Mouse (Mus musculus) splenic B cell, adult 2 months (primary cell): ENCODE measurements around the gene Gmds.

Source experiments
- DNase-seq: peaks from one replicate; pipeline ENCODE4 v3.0.0-alpha.2; 2011; ENCODE audit warnings: low read depth, low spot score
- H3K27me3 ChIP-seq: 2 replicates; pipeline ENCODE4 v1.6.1; 2012; ENCODE audit warnings: mild to moderate bottlenecking, low read length, moderate library complexity, mixed read lengths; ENCODE audit not compliant: control insufficient read depth, poor library complexity, insufficient read depth, severe bottlenecking
- H3K36me3 ChIP-seq: 2 replicates; pipeline ENCODE4 v1.6.1; 2012; ENCODE audit warnings: mild to moderate bottlenecking, low read length, moderate library complexity, mixed read lengths; ENCODE audit not compliant: control insufficient read depth, poor library complexity, insufficient read depth, severe bottlenecking

Gene Gmds

DNA sequence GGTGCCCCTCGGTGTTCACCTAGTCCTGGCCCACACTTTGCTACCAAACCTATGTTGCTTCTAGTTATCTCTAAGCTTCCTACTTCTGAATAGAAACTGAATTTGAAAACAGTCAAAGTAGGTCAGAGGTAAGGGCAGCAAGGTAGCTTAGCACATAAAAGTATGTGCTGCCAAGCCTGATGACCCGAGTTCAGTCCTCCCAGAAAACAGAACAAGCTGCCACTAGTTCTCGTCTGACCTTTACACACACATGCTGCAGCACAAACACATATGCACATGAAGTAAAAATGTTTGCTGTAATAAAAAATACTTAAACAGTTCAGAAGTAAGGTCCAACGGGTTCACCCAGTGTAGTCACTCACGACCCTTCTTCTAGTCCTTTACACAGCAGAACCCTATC lies 106.6 kb downstream of the Gmds start:
- Histone ChIP-seq H3K27me3 (no peaks in the 10 kb centered on the region), H3K36me3 (no peaks in the 10 kb centered on the region)
- DNase-seq: no peak

GRCm38 (mm10) chr13:32227874-32228562 lies 110.5 kb downstream of the Gmds start:
- H3K27me3 ChIP-seq: no peaks in the 10 kb centered on the region
- no peaks in the 10 kb centered on the region for H3K36me3 ChIP-seq
- no peak for DNase-seq

GRCm38 (mm10) chr13:32217647-32218046 lies 120.9 kb downstream of the Gmds start:
- DNase-seq: peak; percentile 4
- no peaks in the 10 kb centered on the region for H3K27me3 ChIP-seq
- H3K36me3 ChIP-seq: no peaks in the 10 kb centered on the region

DNA sequence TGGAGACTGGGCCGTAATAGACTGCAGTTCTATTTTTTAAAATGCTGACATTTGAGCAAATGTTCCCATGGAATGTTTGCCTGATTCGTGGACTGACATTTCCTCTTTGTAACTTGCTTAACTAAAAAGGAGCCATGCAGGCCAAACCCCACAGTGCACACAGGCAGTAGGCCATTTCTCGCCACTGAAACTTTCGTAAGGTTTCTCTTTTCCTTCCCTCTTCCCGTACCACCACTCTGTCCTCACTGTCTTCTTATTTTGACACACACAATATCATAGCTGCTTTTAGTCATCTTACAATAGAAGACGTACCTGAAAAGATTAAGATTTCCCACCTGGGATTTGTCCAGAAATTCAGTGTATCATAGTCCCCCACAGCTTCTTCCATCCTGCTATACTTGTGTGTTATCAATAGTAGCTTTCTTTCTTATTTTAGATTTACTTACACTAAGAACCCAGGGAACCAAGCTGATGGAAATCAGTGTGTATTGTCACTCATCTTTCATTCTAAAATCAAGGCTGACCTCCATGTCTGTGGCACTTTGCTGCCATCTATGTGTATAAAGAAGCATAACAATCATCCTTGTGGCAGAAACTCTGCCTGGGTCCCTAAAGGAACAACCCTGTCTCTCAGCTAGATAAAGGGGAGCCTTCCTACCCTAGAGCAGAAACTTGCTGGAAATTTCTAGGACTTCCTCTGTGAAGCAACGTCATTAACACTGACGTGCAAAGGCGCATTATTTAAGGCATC lies 124.7 kb downstream of the Gmds start:
- DNase-seq: peak; percentile 40
- no peaks in the 10 kb centered on the region for H3K36me3 ChIP-seq
- H3K27me3 ChIP-seq: no peaks in the 10 kb centered on the region

DNA sequence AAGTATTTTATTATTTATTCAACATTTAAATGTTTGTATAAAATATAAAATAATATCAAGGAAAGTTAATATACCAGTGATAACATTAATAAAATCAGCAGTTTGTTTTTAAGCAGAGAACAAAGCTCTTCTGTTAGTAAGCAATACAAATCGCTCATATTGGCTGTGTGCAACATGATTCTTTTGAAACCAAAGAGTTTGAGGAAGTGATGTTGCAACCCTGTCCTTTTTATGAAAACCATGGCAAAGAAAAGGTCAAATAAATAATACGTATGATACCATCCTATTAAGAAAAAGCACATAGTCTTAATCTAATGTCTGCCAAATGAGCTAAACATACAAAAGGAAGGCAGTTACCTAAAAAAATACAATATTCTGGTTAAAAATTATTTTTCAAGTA lies 126.4 kb downstream of the Gmds start:
- no peaks in the 10 kb centered on the region for H3K27me3 ChIP-seq
- no peaks in the 10 kb centered on the region for H3K36me3 ChIP-seq

DNA sequence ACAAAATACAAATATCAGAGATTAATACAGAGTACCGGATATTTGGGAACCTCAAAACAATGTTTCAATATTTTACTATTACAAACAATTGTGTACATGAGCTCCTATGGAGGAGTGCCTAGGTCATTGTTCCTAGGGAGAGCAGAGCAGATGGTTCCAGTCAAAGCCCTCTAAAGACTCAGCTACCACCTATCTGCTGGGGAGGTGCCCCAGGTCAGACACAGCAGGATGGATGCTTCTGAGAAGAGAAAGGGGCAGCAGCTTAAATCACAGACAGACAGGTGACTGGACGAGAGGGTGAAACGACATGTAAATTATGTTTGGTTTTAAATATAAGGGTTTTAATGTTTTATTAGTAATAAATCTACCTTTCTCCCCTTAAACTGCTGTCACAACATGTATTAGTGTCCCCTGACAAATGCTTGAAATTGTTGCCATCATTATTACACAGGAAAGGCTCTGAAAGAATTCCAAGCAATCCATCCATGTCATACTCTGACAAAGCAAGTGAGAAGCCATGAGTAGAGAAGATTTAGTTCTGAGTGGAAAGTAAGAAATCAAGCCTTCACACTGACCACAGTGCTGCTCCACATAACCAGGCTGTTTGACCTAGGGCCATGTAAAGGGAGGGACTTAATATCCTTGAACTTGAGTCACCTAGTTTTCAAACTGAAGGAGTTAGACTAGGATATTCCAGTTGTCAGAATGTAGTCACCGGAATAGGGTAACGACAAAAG lies 131.2 kb downstream of the Gmds start:
- Histone ChIP-seq H3K36me3 (no peaks in the 10 kb centered on the region), H3K27me3 (no peaks in the 10 kb centered on the region)
- DNase-seq: no peak

More for the DNA sequence above, 126.4 kb downstream of the Gmds start:
- DNase-seq: no peak

DNA sequence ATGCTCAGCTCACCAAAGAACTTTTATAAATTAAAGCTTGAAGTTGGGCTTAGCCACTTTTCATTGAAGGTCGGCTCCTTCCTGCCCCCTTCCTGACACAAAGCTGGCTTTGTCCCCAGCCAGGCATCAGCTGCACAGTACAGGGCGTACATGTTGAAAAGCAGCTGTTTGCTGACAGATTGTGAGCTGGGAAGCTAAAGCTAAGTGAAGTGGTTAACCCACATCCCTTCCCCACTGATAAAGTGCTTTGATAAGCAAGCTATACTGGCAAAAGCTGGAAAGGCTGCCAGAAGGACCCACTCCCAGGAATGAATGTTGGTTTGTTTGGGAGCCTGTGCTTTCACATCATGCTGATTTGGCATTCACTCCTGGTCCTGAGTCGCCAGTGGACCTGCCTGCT lies 158.6 kb downstream of the Gmds start:
- DNase-seq: no peak
- Histone ChIP-seq H3K36me3 (no peaks in the 10 kb centered on the region), H3K27me3 (no peaks in the 10 kb centered on the region)

- no peak for DNase-seq
- no peaks in the 10 kb centered on the region for H3K27me3 ChIP-seq
- no peaks in the 10 kb centered on the region for H3K36me3 ChIP-seq
Measured at GRCm38 (mm10) chr13:32178682-32179081, 159.9 kb downstream of the Gmds start.

DNA sequence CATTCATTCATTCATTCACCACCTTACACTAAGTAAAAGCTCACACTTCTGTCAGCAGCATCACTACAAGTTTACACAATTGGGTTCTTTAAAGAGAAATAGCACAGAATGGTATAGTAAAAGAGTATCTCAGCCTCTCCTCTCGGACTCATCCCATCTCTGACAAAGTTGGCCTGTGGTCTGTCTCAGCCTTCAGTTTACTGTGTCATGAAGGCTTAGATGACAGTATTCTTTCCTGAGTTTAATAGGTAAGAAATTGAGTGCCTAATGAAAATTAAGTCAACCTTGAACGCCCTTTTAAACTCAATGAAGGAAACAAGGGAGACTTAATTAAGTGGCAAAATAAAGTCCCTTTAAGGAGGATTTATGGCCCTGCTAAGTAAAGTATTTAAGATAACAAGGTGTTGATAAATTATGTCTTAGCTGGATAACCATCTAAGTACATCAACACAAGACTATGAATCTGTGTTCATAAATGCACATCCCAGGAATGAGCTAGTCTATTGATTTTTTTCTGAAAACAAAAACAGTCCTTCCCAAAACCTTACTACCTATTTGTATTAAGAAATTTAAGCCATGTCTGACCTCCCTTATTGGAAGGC lies 160.6 kb downstream of the Gmds start:
- H3K36me3 ChIP-seq: no peaks in the 10 kb centered on the region
- DNase-seq: no peak

DNA sequence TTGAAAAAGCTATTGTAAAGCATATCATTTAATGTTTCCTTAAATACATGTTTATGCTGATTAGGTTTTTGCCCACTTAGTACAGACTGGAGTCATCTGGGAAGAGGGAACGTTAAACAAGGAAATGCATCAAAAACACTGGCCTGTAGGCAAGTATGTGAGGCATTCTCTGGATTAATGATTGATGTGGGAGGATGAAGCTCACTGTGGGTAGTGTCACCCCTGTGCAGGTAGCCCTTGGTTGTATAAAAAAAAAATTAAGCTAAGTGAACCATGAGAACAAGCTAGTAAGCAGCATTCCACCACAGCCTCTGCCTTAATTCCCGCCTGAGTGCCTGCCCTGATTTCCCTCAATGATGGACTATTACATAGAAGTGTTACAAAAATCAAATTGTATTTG lies 163.5 kb downstream of the Gmds start:
- no peak for DNase-seq
- no peaks in the 10 kb centered on the region for H3K36me3 ChIP-seq
- H3K27me3 ChIP-seq: no peaks in the 10 kb centered on the region

More for the DNA sequence above, 160.6 kb downstream of the Gmds start:
- no peaks in the 10 kb centered on the region for H3K27me3 ChIP-seq

DNA sequence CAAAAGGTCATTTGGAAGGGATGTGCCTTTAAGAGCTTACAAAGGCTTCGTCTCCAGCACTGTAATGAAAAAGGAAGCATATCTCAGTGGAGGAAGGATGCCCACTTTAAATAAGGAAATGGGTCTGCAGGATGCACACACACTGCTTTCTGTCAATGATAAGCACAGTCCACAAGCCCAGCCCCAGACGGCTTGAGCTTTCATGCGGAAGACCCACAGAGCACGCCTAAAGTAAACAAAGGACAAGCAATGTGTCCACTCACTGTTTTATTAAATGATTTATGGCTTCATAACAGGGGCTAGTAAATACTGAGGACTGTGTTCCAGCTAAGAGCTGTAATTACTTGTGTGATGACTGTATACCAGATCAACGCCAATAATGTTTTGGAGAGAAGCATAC lies 169.4 kb downstream of the Gmds start:
- no peak for DNase-seq
- H3K36me3 ChIP-seq: no peaks in the 10 kb centered on the region
- H3K27me3 ChIP-seq: no peaks in the 10 kb centered on the region

- no peaks in the 10 kb centered on the region for H3K27me3 ChIP-seq
- no peak for DNase-seq
- H3K36me3 ChIP-seq: no peaks in the 10 kb centered on the region
Measured at GRCm38 (mm10) chr13:32167806-32168205, 170.7 kb downstream of the Gmds start.

DNA sequence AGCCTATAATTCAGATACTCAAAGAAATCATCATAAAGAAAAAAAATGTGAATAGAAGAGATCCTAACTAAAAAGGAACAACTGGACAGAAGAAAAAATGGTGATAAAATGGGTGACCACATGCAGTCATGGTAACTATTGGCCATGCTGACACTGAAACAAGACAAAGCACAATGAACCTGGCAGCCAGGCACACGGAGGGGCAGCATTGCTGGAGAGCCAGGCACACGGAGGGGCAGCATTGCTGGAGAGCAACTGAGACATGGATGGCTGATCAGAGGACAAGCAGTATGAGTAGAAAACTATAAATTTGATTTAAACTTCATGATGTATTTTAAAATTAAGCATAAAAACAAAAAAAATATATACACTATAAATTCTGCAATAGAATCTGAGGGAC lies 173.0 kb downstream of the Gmds start:
- DNase-seq: no peak
- Histone ChIP-seq H3K27me3 (no peaks in the 10 kb centered on the region), H3K36me3 (no peaks in the 10 kb centered on the region)

- no peak for DNase-seq
- H3K27me3 ChIP-seq: no peaks in the 10 kb centered on the region
- no peaks in the 10 kb centered on the region for H3K36me3 ChIP-seq
Measured at GRCm38 (mm10) chr13:32161567-32161966, 177.0 kb downstream of the Gmds start.

- DNase-seq: no peak
- H3K27me3 ChIP-seq: no peaks in the 10 kb centered on the region
Measured at GRCm38 (mm10) chr13:32158240-32158639, 180.3 kb downstream of the Gmds start.

More at GRCm38 (mm10) chr13:32158240-32158639, 180.3 kb downstream of the Gmds start:
- no peaks in the 10 kb centered on the region for H3K36me3 ChIP-seq
